Mouse (Mus musculus): ENCODE data around the gene Ntrk2.

- no peak for TF ChIP-seq CTCF (IDR thresholded peaks at IDR 0.05; ENCODE audit: low read depth)
- no peak for TF ChIP-seq EP300 (IDR thresholded peaks at IDR 0.05; ENCODE audit: low read depth)
Measured at GRCm38 (mm10) chr13:58966466-58966865, 160.1 kb downstream of the Ntrk2 start.

Measured in heart, postnatal 0 days (tissue).